Mouse (Mus musculus): ENCODE measurements at regions not wholly inside any gene's neighbourhood (a gene's known extent, or its start where the extent isn't known, plus 50 kb on each side); places are given as distances from the start of the nearest gene placed in this dataset.

- no peaks in the 10 kb centered on the region for H3K27me3 ChIP-seq (ENCODE audit: control insufficient read depth, insufficient read depth, low read length)
- no peaks in the 10 kb centered on the region for H3K4me1 ChIP-seq (ENCODE audit: control insufficient read depth in 2 of 2, insufficient read depth in 2 of 2, low read length in 2 of 2)
- no peak overlapping the region for H3K27ac ChIP-seq (replicated peaks in 1 of 2; ENCODE audit: control insufficient read depth in 1 of 2, insufficient read depth in 1 of 2, low read depth in 2 of 2, low read length in 2 of 2)
- H3K9me3 ChIP-seq (ENCODE audit: control insufficient read depth, low read length) = no peaks in the 10 kb centered on the region
- H3K9ac ChIP-seq (ENCODE audit: low read length) = no peak overlapping the region
- H3K4me3 ChIP-seq (ENCODE audit: control insufficient read depth in 1 of 2, insufficient read depth in 1 of 2, low read depth in 1 of 2, low read length in 2 of 2) = no peak overlapping the region
- H3K36me3 ChIP-seq (ENCODE audit: control insufficient read depth, insufficient read depth, low read length) = no peaks in the 10 kb centered on the region
- ATAC-seq (ENCODE audit: insufficient number of reproducible peaks, insufficient read depth, low FRiP score, low read depth) = no peak
- 78% methylated on average over 4 of the region's 4 CpGs for WGBS
- no peak overlapping the region for H3K4me2 ChIP-seq (ENCODE audit: low read length)
Measured at GRCm38 (mm10) chr11:24795510-24796211, 717.8 kb downstream of the Bcl11a start.

GRCm38 (mm10) chr11:24804623-24805023 is 726.8 kb downstream of the Bcl11a start:
- Histone ChIP-seq H3K9ac (ENCODE audit: low read length) (no peak overlapping the region), H3K27me3 (ENCODE audit: control insufficient read depth, insufficient read depth, low read length) (no peaks in the 10 kb centered on the region), H3K36me3 (ENCODE audit: control insufficient read depth, insufficient read depth, low read length) (no peaks in the 10 kb centered on the region), H3K9me3 (ENCODE audit: control insufficient read depth, low read length) (no peaks in the 10 kb centered on the region), H3K4me2 (ENCODE audit: low read length) (no peak overlapping the region), H3K27ac (replicated peaks in 1 of 2; ENCODE audit: control insufficient read depth in 1 of 2, insufficient read depth in 1 of 2, low read depth in 2 of 2, low read length in 2 of 2) (no peak overlapping the region), H3K4me1 (ENCODE audit: control insufficient read depth in 2 of 2, insufficient read depth in 2 of 2, low read length in 2 of 2) (no peaks in the 10 kb centered on the region), H3K4me3 (ENCODE audit: control insufficient read depth in 1 of 2, insufficient read depth in 1 of 2, low read depth in 1 of 2, low read length in 2 of 2) (no peak overlapping the region)
- ATAC-seq (ENCODE audit: insufficient number of reproducible peaks, insufficient read depth, low FRiP score, low read depth) = no peak
- 68% methylated on average over 8 of the region's 8 CpGs for WGBS

GRCm38 (mm10) chr11:24829578-24830401 is 751.9 kb downstream of the Bcl11a start:
- Histone ChIP-seq H3K27me3 (ENCODE audit: control insufficient read depth, insufficient read depth, low read length) (no peaks in the 10 kb centered on the region), H3K4me3 (ENCODE audit: control insufficient read depth in 1 of 2, insufficient read depth in 1 of 2, low read depth in 1 of 2, low read length in 2 of 2) (no peak overlapping the region), H3K36me3 (ENCODE audit: control insufficient read depth, insufficient read depth, low read length) (no peaks in the 10 kb centered on the region), H3K27ac (replicated peaks in 1 of 2; ENCODE audit: control insufficient read depth in 1 of 2, insufficient read depth in 1 of 2, low read depth in 2 of 2, low read length in 2 of 2) (no peak overlapping the region), H3K9me3 (ENCODE audit: control insufficient read depth, low read length) (no peaks in the 10 kb centered on the region), H3K9ac (ENCODE audit: low read length) (no peak overlapping the region), H3K4me1 (ENCODE audit: control insufficient read depth in 2 of 2, insufficient read depth in 2 of 2, low read length in 2 of 2) (no peaks in the 10 kb centered on the region), H3K4me2 (ENCODE audit: low read length) (no peak overlapping the region)
- ATAC-seq (ENCODE audit: insufficient number of reproducible peaks, insufficient read depth, low FRiP score, low read depth) = no peak
- WGBS = 63% methylated on average over 13 of the region's 13 CpGs

- H3K4me2 ChIP-seq (ENCODE audit: low read length) = no peak overlapping the region
- H3K4me1 ChIP-seq (ENCODE audit: control insufficient read depth in 2 of 2, insufficient read depth in 2 of 2, low read length in 2 of 2) = no peaks in the 10 kb centered on the region
- H3K9me3 ChIP-seq (ENCODE audit: control insufficient read depth, low read length) = no peaks in the 10 kb centered on the region
- no peak overlapping the region for H3K27ac ChIP-seq (replicated peaks in 1 of 2; ENCODE audit: control insufficient read depth in 1 of 2, insufficient read depth in 1 of 2, low read depth in 2 of 2, low read length in 2 of 2)
- no peak for ATAC-seq (ENCODE audit: insufficient number of reproducible peaks, insufficient read depth, low FRiP score, low read depth)
- no peaks in the 10 kb centered on the region for H3K27me3 ChIP-seq (ENCODE audit: control insufficient read depth, insufficient read depth, low read length)
- 85% methylated on average over 2 of the region's 2 CpGs for WGBS
- H3K4me3 ChIP-seq (ENCODE audit: control insufficient read depth in 1 of 2, insufficient read depth in 1 of 2, low read depth in 1 of 2, low read length in 2 of 2) = no peak overlapping the region
- no peak overlapping the region for H3K9ac ChIP-seq (ENCODE audit: low read length)
- no peaks in the 10 kb centered on the region for H3K36me3 ChIP-seq (ENCODE audit: control insufficient read depth, insufficient read depth, low read length)
Measured at GRCm38 (mm10) chr11:24830484-24830883, 752.6 kb downstream of the Bcl11a start.

GRCm38 (mm10) chr11:24843839-24844738 is 766.2 kb downstream of the Bcl11a start:
- Histone ChIP-seq H3K4me1 (ENCODE audit: control insufficient read depth in 2 of 2, insufficient read depth in 2 of 2, low read length in 2 of 2) (no peaks in the 10 kb centered on the region), H3K9ac (ENCODE audit: low read length) (no peak overlapping the region), H3K4me3 (ENCODE audit: control insufficient read depth in 1 of 2, insufficient read depth in 1 of 2, low read depth in 1 of 2, low read length in 2 of 2) (no peak overlapping the region), H3K9me3 (ENCODE audit: control insufficient read depth, low read length) (no peaks in the 10 kb centered on the region), H3K27me3 (ENCODE audit: control insufficient read depth, insufficient read depth, low read length) (no peaks in the 10 kb centered on the region), H3K27ac (replicated peaks in 1 of 2; ENCODE audit: control insufficient read depth in 1 of 2, insufficient read depth in 1 of 2, low read depth in 2 of 2, low read length in 2 of 2) (no peak overlapping the region), H3K4me2 (ENCODE audit: low read length) (no peak overlapping the region), H3K36me3 (ENCODE audit: control insufficient read depth, insufficient read depth, low read length) (no peaks in the 10 kb centered on the region)
- 66% methylated on average over 2 of the region's 2 CpGs for WGBS
- no peak for ATAC-seq (ENCODE audit: insufficient number of reproducible peaks, insufficient read depth, low FRiP score, low read depth)

- Histone ChIP-seq H3K27ac (replicated peaks in 1 of 2; ENCODE audit: control insufficient read depth in 1 of 2, insufficient read depth in 1 of 2, low read depth in 2 of 2, low read length in 2 of 2) (no peak overlapping the region), H3K4me3 (ENCODE audit: control insufficient read depth in 1 of 2, insufficient read depth in 1 of 2, low read depth in 1 of 2, low read length in 2 of 2) (no peak overlapping the region), H3K9me3 (ENCODE audit: control insufficient read depth, low read length) (no peaks in the 10 kb centered on the region), H3K27me3 (ENCODE audit: control insufficient read depth, insufficient read depth, low read length) (no peaks in the 10 kb centered on the region), H3K4me2 (ENCODE audit: low read length) (no peak overlapping the region), H3K4me1 (ENCODE audit: control insufficient read depth in 2 of 2, insufficient read depth in 2 of 2, low read length in 2 of 2) (no peaks in the 10 kb centered on the region), H3K9ac (ENCODE audit: low read length) (no peak overlapping the region), H3K36me3 (ENCODE audit: control insufficient read depth, insufficient read depth, low read length) (no peaks in the 10 kb centered on the region)
- WGBS = 76% methylated on average over 6 of the region's 6 CpGs
- ATAC-seq (ENCODE audit: insufficient number of reproducible peaks, insufficient read depth, low FRiP score, low read depth) = no peak
Measured at GRCm38 (mm10) chr11:24856991-24857390, 779.1 kb downstream of the Bcl11a start.

- no peak overlapping the region for H3K9ac ChIP-seq (ENCODE audit: low read length)
- 79% methylated on average over 11 of the region's 11 CpGs for WGBS
- no peak overlapping the region for H3K4me3 ChIP-seq (ENCODE audit: control insufficient read depth in 1 of 2, insufficient read depth in 1 of 2, low read depth in 1 of 2, low read length in 2 of 2)
- H3K27ac ChIP-seq (replicated peaks in 1 of 2; ENCODE audit: control insufficient read depth in 1 of 2, insufficient read depth in 1 of 2, low read depth in 2 of 2, low read length in 2 of 2) = no peak overlapping the region
- no peaks in the 10 kb centered on the region for H3K27me3 ChIP-seq (ENCODE audit: control insufficient read depth, insufficient read depth, low read length)
- H3K36me3 ChIP-seq (ENCODE audit: control insufficient read depth, insufficient read depth, low read length) = no peaks in the 10 kb centered on the region
- no peak overlapping the region for H3K4me2 ChIP-seq (ENCODE audit: low read length)
- no peak for ATAC-seq (ENCODE audit: insufficient number of reproducible peaks, insufficient read depth, low FRiP score, low read depth)
- no peaks in the 10 kb centered on the region for H3K9me3 ChIP-seq (ENCODE audit: control insufficient read depth, low read length)
- H3K4me1 ChIP-seq (ENCODE audit: control insufficient read depth in 2 of 2, insufficient read depth in 2 of 2, low read length in 2 of 2) = no peaks in the 10 kb centered on the region; a peak in 1 of 4 replicates
Measured at GRCm38 (mm10) chr11:24864637-24865036, 786.8 kb downstream of the Bcl11a start.

Measured in heart, embryonic 14.5 days (tissue).